Mouse (Mus musculus): ENCODE results near the gene Agbl3. TPM values are rescaled to one million over a fixed set of nuclear protein-coding genes. Genes with fewer than 3 reads are reported as not detected.

Gene Agbl3
- polyA plus RNA-seq, 1 experiment from 2014 or later, result 16.0 TPM

DNA sequence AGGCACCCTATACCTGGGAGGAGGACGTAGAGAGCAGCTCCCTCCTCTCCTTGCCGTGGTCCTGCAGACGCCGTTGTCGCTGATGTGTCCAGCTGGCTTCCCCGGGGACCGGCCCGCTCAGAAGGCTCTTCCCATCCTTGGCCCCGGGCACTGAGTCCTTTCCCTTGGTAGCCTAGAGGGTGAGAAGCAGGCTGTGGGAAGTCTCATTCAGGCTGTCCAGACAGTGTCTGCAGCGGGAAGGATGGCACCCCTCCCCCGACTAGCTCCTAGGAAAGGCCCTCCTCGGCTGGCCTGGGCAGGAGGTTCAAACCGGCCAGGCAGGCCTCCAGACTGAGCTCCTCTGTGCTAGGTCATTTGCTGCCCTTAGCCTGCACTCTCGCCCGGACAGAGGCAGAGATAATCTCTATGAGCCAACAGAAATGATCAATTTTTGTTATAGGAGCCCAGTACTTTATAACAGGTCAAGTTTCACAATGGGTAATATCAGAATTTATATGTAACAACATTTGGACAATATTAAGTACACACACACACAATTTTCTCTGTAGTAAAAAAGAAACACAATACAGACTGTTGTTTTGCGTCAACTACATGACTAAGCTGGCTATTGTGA, 116.0 kb downstream of the Agbl3 start:
- 0 out of 2 replicates have a peak, but pooled peaks cover under 1% of the 10 kb centered on the region for H3K36me3 ChIP-seq (ENCODE audit: insufficient read depth, low read length)
- no peak for ATAC-seq
- WGBS, result 60% methylated on average over 15 of the region's 16 CpGs
- H3K9me3 ChIP-seq (ENCODE audit: low read length), result no peaks in the 10 kb centered on the region
- H3K4me2 ChIP-seq (replicated peaks; ENCODE audit: low read depth, low read length), result no peak overlapping the region
- TF ChIP-seq EP300 (IDR thresholded peaks at IDR 0.05) (no peak), CTCF (IDR thresholded peaks at IDR 0.05) (no peak)
- no peak overlapping the region for H3K4me3 ChIP-seq (ENCODE audit: low read depth, low read length)
- no peak overlapping the region for H3K27ac ChIP-seq (ENCODE audit: low read length)
- no peaks in the 10 kb centered on the region for H3K27me3 ChIP-seq (replicated peaks; ENCODE audit: insufficient read depth, low read length)
- H3K4me1 ChIP-seq (ENCODE audit: insufficient read depth, low read depth, low read length), result no peaks in the 10 kb centered on the region
- H3K9ac ChIP-seq (replicated peaks; ENCODE audit: low read depth), result no peak overlapping the region
- DNase-seq (ENCODE audit: low spot score), result no peak

DNA sequence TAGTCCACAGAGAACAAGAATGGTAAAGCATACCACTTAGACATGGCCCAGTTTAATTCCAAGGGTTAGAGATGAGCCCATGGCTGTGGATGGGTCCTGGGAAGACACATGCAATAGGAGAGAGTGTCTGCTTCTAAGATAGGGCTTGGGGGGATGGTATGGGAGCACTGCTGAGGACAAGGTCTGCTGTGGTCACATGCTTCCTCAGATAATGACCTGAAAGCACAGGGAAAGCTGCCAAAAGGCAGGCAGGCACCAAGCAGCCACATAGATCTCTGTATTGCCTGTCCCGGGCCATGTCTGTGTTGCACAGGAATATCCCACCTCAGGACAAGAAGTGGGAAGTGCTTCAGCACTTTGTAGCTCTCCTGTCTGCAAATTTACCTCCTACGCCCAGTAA, 118.9 kb downstream of the Agbl3 start:
- H3K36me3 ChIP-seq (ENCODE audit: insufficient read depth, low read length), result no peaks in the 10 kb centered on the region
- H3K9me3 ChIP-seq (ENCODE audit: low read length), result no peaks in the 10 kb centered on the region
- no peak overlapping the region for H3K9ac ChIP-seq (replicated peaks; ENCODE audit: low read depth)
- no peaks in the 10 kb centered on the region for H3K4me1 ChIP-seq (ENCODE audit: insufficient read depth, low read depth, low read length)
- H3K4me2 ChIP-seq (replicated peaks; ENCODE audit: low read depth, low read length), result no peak overlapping the region
- DNase-seq (ENCODE audit: low spot score), result no peak
- WGBS, result 72% methylated on average over 2 of the region's 2 CpGs
- H3K27ac ChIP-seq (ENCODE audit: low read length), result no peak overlapping the region
- TF ChIP-seq CTCF (IDR thresholded peaks at IDR 0.05) (no peak), EP300 (IDR thresholded peaks at IDR 0.05) (no peak)
- no peak for ATAC-seq
- H3K4me3 ChIP-seq (ENCODE audit: low read depth, low read length), result no peak overlapping the region
- H3K27me3 ChIP-seq (replicated peaks; ENCODE audit: insufficient read depth, low read length), result no peaks in the 10 kb centered on the region

DNA sequence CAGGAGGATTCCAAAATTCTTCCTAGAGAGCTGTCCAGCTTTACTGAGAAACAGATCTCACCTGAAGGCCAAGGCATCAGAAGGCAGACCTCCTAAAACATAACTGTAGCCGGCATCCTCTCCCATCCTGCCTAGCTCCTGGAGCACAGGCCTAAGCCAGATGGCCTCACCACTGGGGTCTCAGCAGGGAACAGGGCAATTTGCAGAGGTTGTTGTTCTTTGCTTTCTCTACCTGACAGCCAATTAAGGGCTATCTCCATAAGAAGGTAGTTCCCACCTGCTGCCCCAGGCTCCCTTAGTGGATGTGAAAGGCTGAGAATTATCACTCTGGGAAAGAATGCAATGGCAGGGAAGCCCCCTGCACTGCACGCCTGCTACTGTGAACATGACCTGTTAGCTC, 120.8 kb downstream of the Agbl3 start:
- no peaks in the 10 kb centered on the region for H3K27me3 ChIP-seq (replicated peaks; ENCODE audit: insufficient read depth, low read length)
- no peaks in the 10 kb centered on the region for H3K9me3 ChIP-seq (ENCODE audit: low read length)
- no peak for DNase-seq (ENCODE audit: low spot score)
- WGBS, result 87% methylated on average over 2 of the region's 2 CpGs
- no peak for TF ChIP-seq EP300 (IDR thresholded peaks at IDR 0.05)
- no peak for TF ChIP-seq CTCF (IDR thresholded peaks at IDR 0.05)
- no peak overlapping the region for H3K27ac ChIP-seq (ENCODE audit: low read length)
- H3K4me3 ChIP-seq (ENCODE audit: low read depth, low read length), result no peak overlapping the region
- peaks cover 5% of the 10 kb centered on the region; the same call in 1 of the 2 replicates for H3K4me1 ChIP-seq (ENCODE audit: insufficient read depth, low read depth, low read length)
- H3K9ac ChIP-seq (replicated peaks; ENCODE audit: low read depth), result no peak overlapping the region
- H3K36me3 ChIP-seq (ENCODE audit: insufficient read depth, low read length), result peaks cover 7% of the 10 kb centered on the region; the same call in 1 of the 2 replicates
- no peak for ATAC-seq
- no peak overlapping the region for H3K4me2 ChIP-seq (replicated peaks; ENCODE audit: low read depth, low read length)

DNA sequence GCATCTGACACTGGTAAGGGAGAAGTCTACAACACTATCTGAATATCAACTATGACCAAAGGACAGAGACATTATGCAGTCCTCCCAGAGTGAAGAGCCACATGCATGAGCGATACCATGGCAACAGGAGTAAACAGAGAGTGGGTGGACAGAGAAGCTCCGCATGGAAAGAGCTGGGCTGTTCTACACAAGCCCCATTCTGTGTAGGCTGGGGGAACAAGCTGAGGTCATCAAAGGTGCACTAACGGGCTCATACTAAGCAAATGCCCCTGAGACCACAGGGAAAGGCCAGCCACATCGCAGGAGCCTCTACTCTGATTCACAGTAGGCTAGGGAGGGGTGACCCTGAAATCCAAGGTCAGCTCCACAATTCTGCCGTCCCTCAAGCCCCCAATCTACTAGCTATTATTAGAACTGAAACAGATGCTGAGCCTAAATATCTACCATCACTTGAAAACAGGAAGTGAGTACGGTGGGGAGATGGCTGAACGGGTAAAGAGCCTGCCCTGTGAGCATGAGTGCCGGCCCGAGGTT, 121.7 kb downstream of the Agbl3 start:
- Histone ChIP-seq H3K4me1 (ENCODE audit: insufficient read depth, low read depth, low read length) (peaks cover 9% of the 10 kb centered on the region; the same call in 1 of the 2 replicates), H3K9ac (replicated peaks; ENCODE audit: low read depth) (no peak overlapping the region), H3K9me3 (ENCODE audit: low read length) (no peaks in the 10 kb centered on the region), H3K4me2 (replicated peaks; ENCODE audit: low read depth, low read length) (peak overlapping the region; percentile 42), H3K27me3 (replicated peaks; ENCODE audit: insufficient read depth, low read length) (no peaks in the 10 kb centered on the region), H3K36me3 (ENCODE audit: insufficient read depth, low read length) (peaks cover 7% of the 10 kb centered on the region; the same call in 1 of the 2 replicates), H3K4me3 (ENCODE audit: low read depth, low read length) (no peak overlapping the region), H3K27ac (ENCODE audit: low read length) (peak overlapping the region; percentile 39; the same call in 1 of the 2 replicates)
- ATAC-seq, result no peak
- TF ChIP-seq CTCF (IDR thresholded peaks at IDR 0.05) (no peak), EP300 (IDR thresholded peaks at IDR 0.05) (no peak)
- 35% methylated on average over 9 of the region's 9 CpGs for WGBS
- no peak for DNase-seq (ENCODE audit: low spot score)

DNA sequence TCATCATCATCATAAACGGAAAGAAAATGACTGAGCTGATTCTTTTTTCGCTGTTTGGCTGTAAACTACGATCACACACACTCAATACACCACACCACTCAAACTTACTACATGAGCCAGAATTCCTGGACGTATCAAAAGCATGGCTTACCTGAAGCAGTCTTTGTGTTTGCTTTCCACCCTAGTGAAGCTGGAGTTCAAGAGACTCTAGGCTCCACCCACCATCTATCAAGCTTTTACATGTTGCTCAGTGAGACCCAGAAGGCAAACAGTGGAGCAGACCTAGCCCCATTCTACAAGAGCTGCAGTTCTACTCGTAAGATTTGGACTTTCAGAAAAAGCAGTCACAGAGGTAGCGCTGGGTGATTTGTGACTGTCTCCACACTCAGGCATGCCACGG, 122.3 kb downstream of the Agbl3 start:
- Histone ChIP-seq H3K9ac (replicated peaks; ENCODE audit: low read depth) (no peak overlapping the region), H3K27me3 (replicated peaks; ENCODE audit: insufficient read depth, low read length) (no peaks in the 10 kb centered on the region), H3K27ac (ENCODE audit: low read length) (peak overlapping the region; percentile 79), H3K4me1 (ENCODE audit: insufficient read depth, low read depth, low read length) (peaks cover 9% of the 10 kb centered on the region; the same call in 1 of the 2 replicates), H3K36me3 (ENCODE audit: insufficient read depth, low read length) (peaks cover 7% of the 10 kb centered on the region; the same call in 1 of the 2 replicates), H3K9me3 (ENCODE audit: low read length) (no peaks in the 10 kb centered on the region), H3K4me2 (replicated peaks; ENCODE audit: low read depth, low read length) (peak overlapping the region; percentile 42), H3K4me3 (ENCODE audit: low read depth, low read length) (no peak overlapping the region)
- ATAC-seq (peak; percentile 40), DNase-seq (ENCODE audit: low spot score) (peak; percentile 84)
- TF ChIP-seq CTCF (IDR thresholded peaks at IDR 0.05) (no peak), EP300 (IDR thresholded peaks at IDR 0.05) (no peak)
- WGBS, result 59% methylated on average over 7 of the region's 7 CpGs

DNA sequence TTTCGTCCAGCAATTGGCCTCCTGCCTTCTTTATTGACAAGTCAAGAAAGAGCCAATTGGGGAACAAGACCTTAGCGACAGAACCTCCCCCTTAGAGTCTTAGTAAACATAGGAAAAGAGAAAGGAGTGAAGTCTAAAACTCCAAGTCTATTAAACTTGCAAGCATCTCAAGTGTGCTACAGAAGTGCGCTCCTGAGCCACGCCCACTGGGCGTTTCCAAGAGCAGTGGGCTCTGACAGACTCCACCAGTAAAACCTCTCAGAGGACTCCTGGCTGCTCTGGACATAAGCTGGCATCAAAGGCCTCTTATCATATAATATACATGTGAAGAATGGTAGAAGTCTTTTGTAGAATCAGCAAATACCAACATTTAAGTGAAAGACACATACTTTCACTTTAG, 123.2 kb downstream of the Agbl3 start:
- Histone ChIP-seq H3K4me1 (ENCODE audit: insufficient read depth, low read depth, low read length) (peaks cover 9% of the 10 kb centered on the region; the same call in 1 of the 2 replicates), H3K9ac (replicated peaks; ENCODE audit: low read depth) (no peak overlapping the region), H3K4me3 (ENCODE audit: low read depth, low read length) (no peak overlapping the region), H3K4me2 (replicated peaks; ENCODE audit: low read depth, low read length) (peak overlapping the region; percentile 42), H3K9me3 (ENCODE audit: low read length) (no peaks in the 10 kb centered on the region), H3K27me3 (replicated peaks; ENCODE audit: insufficient read depth, low read length) (no peaks in the 10 kb centered on the region), H3K36me3 (ENCODE audit: insufficient read depth, low read length) (peaks cover 7% of the 10 kb centered on the region; the same call in 1 of the 2 replicates), H3K27ac (ENCODE audit: low read length) (peak overlapping the region; percentile 79)
- TF ChIP-seq EP300 (IDR thresholded peaks at IDR 0.05) (no peak), CTCF (IDR thresholded peaks at IDR 0.05) (no peak)
- DNase-seq (ENCODE audit: low spot score) (peak; percentile 92), ATAC-seq (peak; percentile 82)
- 57% methylated on average over 5 of the region's 5 CpGs for WGBS
